Mouse (Mus musculus): Measurements from ENCODE around the gene Mbd4. TPM values are rescaled to one million over a fixed set of nuclear protein-coding genes. Genes with fewer than 3 reads are reported as not detected.

Gene Mbd4
- polyA plus RNA-seq, 1 experiment from 2014 or later = 22.2 TPM

- no peaks in the 10 kb centered on the region for H3K27me3 ChIP-seq (ENCODE audit: control insufficient read depth, insufficient read depth, low read length)
- no peak overlapping the region for H3K4me2 ChIP-seq (replicated peaks; ENCODE audit: low read depth, low read length)
- H3K36me3 ChIP-seq (ENCODE audit: control insufficient read depth, insufficient read depth, low read length) = peaks cover 3% of the 10 kb centered on the region
- H3K9me3 ChIP-seq (ENCODE audit: control insufficient read depth, low read length) = no peaks in the 10 kb centered on the region
- H3K4me1 ChIP-seq (replicated peaks; ENCODE audit: control insufficient read depth, insufficient read depth, low read length) = no peaks in the 10 kb centered on the region
- ATAC-seq (ENCODE audit: low FRiP score) (peak; percentile 43), DNase-seq (ENCODE audit: low spot score) (peak; percentile 59)
- no peak overlapping the region for H3K27ac ChIP-seq (ENCODE audit: low read depth, low read length)
- WGBS = 46% methylated on average over 8 of the region's 8 CpGs
- no peak overlapping the region for H3K4me3 ChIP-seq (ENCODE audit: low read depth, low read length)
- H3K9ac ChIP-seq (ENCODE audit: low read depth, low read length) = no peak overlapping the region
Observed at GRCm38 (mm10) chr6:115891497-115892061, 38.4 kb upstream of the Mbd4 start.

- ATAC-seq (ENCODE audit: low FRiP score) = peak; percentile 40
- DNase-seq (ENCODE audit: low spot score) = no peak
- Histone ChIP-seq H3K27me3 (ENCODE audit: control insufficient read depth, insufficient read depth, low read length) (no peaks in the 10 kb centered on the region), H3K27ac (ENCODE audit: low read depth, low read length) (no peak overlapping the region), H3K4me1 (replicated peaks; ENCODE audit: control insufficient read depth, insufficient read depth, low read length) (no peaks in the 10 kb centered on the region), H3K9me3 (ENCODE audit: control insufficient read depth, low read length) (no peaks in the 10 kb centered on the region), H3K4me2 (replicated peaks; ENCODE audit: low read depth, low read length) (no peak overlapping the region), H3K4me3 (ENCODE audit: low read depth, low read length) (no peak overlapping the region), H3K9ac (ENCODE audit: low read depth, low read length) (no peak overlapping the region), H3K36me3 (ENCODE audit: control insufficient read depth, insufficient read depth, low read length) (peaks cover 3% of the 10 kb centered on the region)
- WGBS = 69% methylated on average over 6 of the region's 6 CpGs
Observed at GRCm38 (mm10) chr6:115891061-115891460, 37.9 kb upstream of the Mbd4 start.

GRCm38 (mm10) chr6:115890601-115891000, 37.4 kb upstream of the Mbd4 start:
- WGBS = 91% methylated on average over 8 of the region's 8 CpGs
- peaks cover 3% of the 10 kb centered on the region for H3K36me3 ChIP-seq (ENCODE audit: control insufficient read depth, insufficient read depth, low read length)
- no peaks in the 10 kb centered on the region for H3K27me3 ChIP-seq (ENCODE audit: control insufficient read depth, insufficient read depth, low read length)
- H3K4me2 ChIP-seq (replicated peaks; ENCODE audit: low read depth, low read length) = no peak overlapping the region
- ATAC-seq (ENCODE audit: low FRiP score) (no peak), DNase-seq (ENCODE audit: low spot score) (no peak)
- no peak overlapping the region for H3K9ac ChIP-seq (ENCODE audit: low read depth, low read length)
- H3K27ac ChIP-seq (ENCODE audit: low read depth, low read length) = no peak overlapping the region
- no peak overlapping the region for H3K4me3 ChIP-seq (ENCODE audit: low read depth, low read length)
- H3K4me1 ChIP-seq (replicated peaks; ENCODE audit: control insufficient read depth, insufficient read depth, low read length) = no peaks in the 10 kb centered on the region
- no peaks in the 10 kb centered on the region for H3K9me3 ChIP-seq (ENCODE audit: control insufficient read depth, low read length)

GRCm38 (mm10) chr6:115888296-115888695, 35.1 kb upstream of the Mbd4 start:
- H3K4me2 ChIP-seq (replicated peaks; ENCODE audit: low read depth, low read length) = no peak overlapping the region
- no peaks in the 10 kb centered on the region for H3K9me3 ChIP-seq (ENCODE audit: control insufficient read depth, low read length)
- ATAC-seq (ENCODE audit: low FRiP score) (no peak), DNase-seq (ENCODE audit: low spot score) (peak; percentile 43)
- H3K4me3 ChIP-seq (ENCODE audit: low read depth, low read length) = no peak overlapping the region
- H3K4me1 ChIP-seq (replicated peaks; ENCODE audit: control insufficient read depth, insufficient read depth, low read length) = no peaks in the 10 kb centered on the region
- 92% methylated on average over 3 of the region's 3 CpGs for WGBS
- no peak overlapping the region for H3K27ac ChIP-seq (ENCODE audit: low read depth, low read length)
- H3K36me3 ChIP-seq (ENCODE audit: control insufficient read depth, insufficient read depth, low read length) = peaks cover 3% of the 10 kb centered on the region
- H3K9ac ChIP-seq (ENCODE audit: low read depth, low read length) = no peak overlapping the region
- no peaks in the 10 kb centered on the region for H3K27me3 ChIP-seq (ENCODE audit: control insufficient read depth, insufficient read depth, low read length)

GRCm38 (mm10) chr6:115886894-115887293, 33.7 kb upstream of the Mbd4 start:
- WGBS = 73% methylated on average over 4 of the region's 4 CpGs
- H3K4me1 ChIP-seq (replicated peaks; ENCODE audit: control insufficient read depth, insufficient read depth, low read length) = no peaks in the 10 kb centered on the region
- ATAC-seq (ENCODE audit: low FRiP score) (no peak), DNase-seq (ENCODE audit: low spot score) (no peak)
- H3K9me3 ChIP-seq (ENCODE audit: control insufficient read depth, low read length) = no peaks in the 10 kb centered on the region
- H3K27ac ChIP-seq (ENCODE audit: low read depth, low read length) = no peak overlapping the region
- no peaks in the 10 kb centered on the region; the same call in none of the 2 replicates for H3K36me3 ChIP-seq (ENCODE audit: control insufficient read depth, insufficient read depth, low read length)
- H3K9ac ChIP-seq (ENCODE audit: low read depth, low read length) = no peak overlapping the region
- no peaks in the 10 kb centered on the region for H3K27me3 ChIP-seq (ENCODE audit: control insufficient read depth, insufficient read depth, low read length)
- H3K4me3 ChIP-seq (ENCODE audit: low read depth, low read length) = no peak overlapping the region
- H3K4me2 ChIP-seq (replicated peaks; ENCODE audit: low read depth, low read length) = no peak overlapping the region

- ATAC-seq (ENCODE audit: low FRiP score) (no peak), DNase-seq (ENCODE audit: low spot score) (no peak)
- Histone ChIP-seq H3K27me3 (ENCODE audit: control insufficient read depth, insufficient read depth, low read length) (no peaks in the 10 kb centered on the region), H3K9me3 (ENCODE audit: control insufficient read depth, low read length) (no peaks in the 10 kb centered on the region), H3K4me2 (replicated peaks; ENCODE audit: low read depth, low read length) (no peak overlapping the region), H3K36me3 (ENCODE audit: control insufficient read depth, insufficient read depth, low read length) (peaks cover 2% of the 10 kb centered on the region), H3K27ac (ENCODE audit: low read depth, low read length) (no peak overlapping the region), H3K4me1 (replicated peaks; ENCODE audit: control insufficient read depth, insufficient read depth, low read length) (no peaks in the 10 kb centered on the region), H3K4me3 (ENCODE audit: low read depth, low read length) (no peak overlapping the region), H3K9ac (ENCODE audit: low read depth, low read length) (no peak overlapping the region)
Observed at GRCm38 (mm10) chr6:115884018-115884417, 30.8 kb upstream of the Mbd4 start.

- ATAC-seq (ENCODE audit: low FRiP score) (no peak), DNase-seq (ENCODE audit: low spot score) (no peak)
- Histone ChIP-seq H3K9me3 (ENCODE audit: control insufficient read depth, low read length) (no peaks in the 10 kb centered on the region), H3K36me3 (ENCODE audit: control insufficient read depth, insufficient read depth, low read length) (0 out of 2 replicates have a peak, but pooled peaks cover 2% of the 10 kb centered on the region), H3K27me3 (ENCODE audit: control insufficient read depth, insufficient read depth, low read length) (no peaks in the 10 kb centered on the region), H3K4me3 (ENCODE audit: low read depth, low read length) (no peak overlapping the region), H3K4me1 (replicated peaks; ENCODE audit: control insufficient read depth, insufficient read depth, low read length) (no peaks in the 10 kb centered on the region), H3K9ac (ENCODE audit: low read depth, low read length) (no peak overlapping the region), H3K27ac (ENCODE audit: low read depth, low read length) (no peak overlapping the region), H3K4me2 (replicated peaks; ENCODE audit: low read depth, low read length) (no peak overlapping the region)
- WGBS = 90% methylated on average over 8 of the region's 8 CpGs
Observed at GRCm38 (mm10) chr6:115880751-115881150, 27.6 kb upstream of the Mbd4 start.

- no peak overlapping the region for H3K27ac ChIP-seq (ENCODE audit: low read depth, low read length)
- no peak overlapping the region for H3K9ac ChIP-seq (ENCODE audit: low read depth, low read length)
- 0 out of 2 replicates have a peak, but pooled peaks cover 2% of the 10 kb centered on the region for H3K36me3 ChIP-seq (ENCODE audit: control insufficient read depth, insufficient read depth, low read length)
- no peaks in the 10 kb centered on the region for H3K27me3 ChIP-seq (ENCODE audit: control insufficient read depth, insufficient read depth, low read length)
- no peak for DNase-seq (ENCODE audit: low spot score)
- ATAC-seq (ENCODE audit: low FRiP score) = no peak
- no peaks in the 10 kb centered on the region for H3K4me1 ChIP-seq (replicated peaks; ENCODE audit: control insufficient read depth, insufficient read depth, low read length)
- no peak overlapping the region for H3K4me2 ChIP-seq (replicated peaks; ENCODE audit: low read depth, low read length)
- 86% methylated on average over 6 of the region's 6 CpGs for WGBS
- no peaks in the 10 kb centered on the region for H3K9me3 ChIP-seq (ENCODE audit: control insufficient read depth, low read length)
- H3K4me3 ChIP-seq (ENCODE audit: low read depth, low read length) = no peak overlapping the region
Observed at GRCm38 (mm10) chr6:115879736-115880135, 26.6 kb upstream of the Mbd4 start.

GRCm38 (mm10) chr6:115878694-115879093, 25.5 kb upstream of the Mbd4 start:
- WGBS = 82% methylated on average over 6 of the region's 6 CpGs
- H3K27ac ChIP-seq (ENCODE audit: low read depth, low read length) = no peak overlapping the region

More at GRCm38 (mm10) chr6:115878694-115879093, 25.5 kb upstream of the Mbd4 start:
- Histone ChIP-seq H3K27me3 (ENCODE audit: control insufficient read depth, insufficient read depth, low read length) (no peaks in the 10 kb centered on the region), H3K4me1 (replicated peaks; ENCODE audit: control insufficient read depth, insufficient read depth, low read length) (no peaks in the 10 kb centered on the region), H3K4me2 (replicated peaks; ENCODE audit: low read depth, low read length) (no peak overlapping the region), H3K36me3 (ENCODE audit: control insufficient read depth, insufficient read depth, low read length) (0 out of 2 replicates have a peak, but pooled peaks cover 2% of the 10 kb centered on the region), H3K9ac (ENCODE audit: low read depth, low read length) (no peak overlapping the region), H3K4me3 (ENCODE audit: low read depth, low read length) (no peak overlapping the region), H3K9me3 (ENCODE audit: control insufficient read depth, low read length) (no peaks in the 10 kb centered on the region)
- no peak for ATAC-seq (ENCODE audit: low FRiP score)
- DNase-seq (ENCODE audit: low spot score) = no peak
